Mouse (Mus musculus) brain, embryonic 14.5 days (tissue): ENCODE measurements around the gene Cbfa2t3.

Source experiments
- CTCF ChIP-seq: fragments of 200-500 bp; IDR thresholded peaks from 2 replicates; pipeline ENCODE4 v1.5.1; 2012; ENCODE audit warnings: inconsistent platforms, mild to moderate bottlenecking, moderate library complexity, borderline replicate concordance; ENCODE audit not compliant: insufficient read depth, insufficient read length; ENCODE audit errors: extremely low read depth
- POLR2A ChIP-seq: fragments of 200-500 bp; IDR thresholded peaks from 2 replicates; pipeline ENCODE4 v1.6.1; 2012; ENCODE audit warnings: mild to moderate bottlenecking, inconsistent platforms, borderline replicate concordance; ENCODE audit not compliant: poor library complexity, insufficient read depth, insufficient read length, severe bottlenecking; ENCODE audit errors: extremely low read depth

DNA sequence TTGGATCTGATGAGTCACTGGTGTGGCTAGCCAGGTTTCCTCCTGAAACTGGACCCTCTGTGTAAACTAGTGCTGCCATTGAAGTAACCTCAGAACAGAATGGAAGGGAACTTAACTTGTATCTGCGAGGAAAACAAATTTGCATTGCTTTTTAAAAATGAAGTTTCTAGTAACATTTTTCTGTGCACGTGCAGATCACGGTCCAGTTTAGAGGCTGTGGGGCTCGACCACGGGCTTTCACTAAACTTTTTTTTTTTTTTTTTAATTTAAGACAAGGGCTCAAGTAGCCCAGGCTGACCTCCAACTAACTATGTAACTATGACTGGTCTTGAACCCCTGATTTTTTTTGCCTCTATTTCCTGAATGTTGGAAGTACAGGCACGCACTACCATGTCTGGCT, 4.0 kb upstream of the Cbfa2t3 start:
- TF ChIP-seq CTCF (no peak), POLR2A (no peak)
